ENCODE assay signal across 16 mouse cellular contexts in genomic region chr16:21827581-21827980, GRCm38 (mm10). TPM values are rescaled to one million over a fixed set of nuclear protein-coding genes. Genes with fewer than 3 reads are reported as not detected.
DNase-seq lines count a peak whose midpoint lies in the region; ATAC-seq and TF ChIP-seq lines count a peak whose summit lies in the region.
"Had no signal": no experiment of that assay in that cellular context is flagged by ENCODE, and none has a peak within 500 bp of the region (broad histone marks: within the 10 kb centered on the region; RNA-seq: fewer than 3 reads in every experiment).

No protein-coding gene starts in this region.

- H3K4me2 ChIP-seq in liver, embryonic 15.5 days, result peak overlapping the region; percentile 9; the same call in 1 of the 2 replicates
- peak overlapping the region; percentile 57 for H3K4me2 ChIP-seq in intestine, postnatal 0 days (replicated peaks; ENCODE audit: low read depth)
- H3K4me2 ChIP-seq in liver, postnatal 0 days (ENCODE audit: low read depth, low read length), result peak overlapping the region; percentile 58

- no peaks in the 10 kb centered on the region for H3K27me3 ChIP-seq in liver, embryonic 15.5 days
- no peaks in the 10 kb centered on the region for H3K27me3 ChIP-seq in intestine, postnatal 0 days (replicated peaks; ENCODE audit: control insufficient read depth, insufficient read depth, low read length)
- no peaks in the 10 kb centered on the region for H3K27me3 ChIP-seq in liver, postnatal 0 days (ENCODE audit: insufficient read depth, low read length)

- DNase-seq in liver, result no peak
- DNase-seq in kidney, postnatal 14 days, result peak; percentile 29
- DNase-seq in liver, postnatal 0 days, result no peak
- no peak for DNase-seq in adrenal gland, postnatal 14 days
- DNase-seq in c-Kit-positive CD71-positive TER-119-positive erythroid progenitor cells, embryonic 14.5 days (ENCODE audit: low spot score), result no peak
- no peak for DNase-seq in right cerebral cortex, postnatal 10 days (ENCODE audit: low spot score in 2 of 2)
- DNase-seq: cerebellum, adult 11 months; gastrocnemius, adult 2 months; layer of hippocampus, postnatal 36 days; right cerebral cortex, adult 18-20 months; thymus, postnatal 14 days had no signal

- TF ChIP-seq EP300 in liver, postnatal 0 days (IDR thresholded peaks at IDR 0.05; ENCODE audit: low read depth), result no peak

- peaks cover 13% of the 10 kb centered on the region; the same call in 1 of the 2 replicates for H3K4me1 ChIP-seq in liver, embryonic 15.5 days (replicated peaks)
- H3K4me1 ChIP-seq in intestine, postnatal 0 days (replicated peaks; ENCODE audit: control insufficient read depth, insufficient read depth, low read length), result no peaks in the 10 kb centered on the region; the same call in 1 of the 2 replicates
- no peaks in the 10 kb centered on the region; the same call in 1 of the 2 replicates for H3K4me1 ChIP-seq in liver, postnatal 0 days (ENCODE audit: insufficient read depth)
- H3K4me1 ChIP-seq: heart, embryonic 10.5 days had no signal

- H3K4me3 ChIP-seq in liver, embryonic 15.5 days (replicated peaks), result no peak overlapping the region
- H3K4me3 ChIP-seq in intestine, postnatal 0 days (ENCODE audit: low read depth, low read length), result peak overlapping the region; percentile 38
- H3K4me3 ChIP-seq in liver, postnatal 0 days (ENCODE audit: low read depth, low read length), result peak overlapping the region; percentile 44
- H3K4me3 ChIP-seq: gastrocnemius, adult 2 months; heart, embryonic 10.5 days had no signal

- WGBS in liver, embryonic 15.5 days (ENCODE audit: insufficient replicate concordance), result 52% methylated on average over 4 of the region's 4 CpGs
- 52% methylated on average over 4 of the region's 4 CpGs for WGBS in intestine, postnatal 0 days
- WGBS in liver, postnatal 0 days (ENCODE audit: insufficient replicate concordance), result 50% methylated on average over 4 of the region's 4 CpGs

- no peaks in the 10 kb centered on the region for H3K9me3 ChIP-seq in liver, embryonic 15.5 days (replicated peaks)
- no peaks in the 10 kb centered on the region for H3K9me3 ChIP-seq in intestine, postnatal 0 days (ENCODE audit: control insufficient read depth)
- no peaks in the 10 kb centered on the region for H3K9me3 ChIP-seq in liver, postnatal 0 days (ENCODE audit: low read length)
- H3K9me3 ChIP-seq: G1E; heart, embryonic 10.5 days had no signal

- no peaks in the 10 kb centered on the region for H3K36me3 ChIP-seq in liver, embryonic 15.5 days (replicated peaks)
- no peaks in the 10 kb centered on the region for H3K36me3 ChIP-seq in intestine, postnatal 0 days (ENCODE audit: control insufficient read depth, insufficient read depth)
- H3K36me3 ChIP-seq in liver, postnatal 0 days (replicated peaks; ENCODE audit: insufficient read depth, low read length), result no peaks in the 10 kb centered on the region
- H3K36me3 ChIP-seq: G1E; heart, embryonic 10.5 days had no signal

- no peak overlapping the region for H3K9ac ChIP-seq in liver, embryonic 15.5 days
- no peak overlapping the region for H3K9ac ChIP-seq in intestine, postnatal 0 days (ENCODE audit: low read depth, low read length)
- peak overlapping the region; percentile 55 for H3K9ac ChIP-seq in liver, postnatal 0 days (replicated peaks)

- H3K27ac ChIP-seq in liver, embryonic 15.5 days (replicated peaks), result no peak overlapping the region
- H3K27ac ChIP-seq in intestine, postnatal 0 days (ENCODE audit: low read depth, low read length), result peak overlapping the region; percentile 60
- peak overlapping the region; percentile 66 for H3K27ac ChIP-seq in liver, postnatal 0 days (ENCODE audit: low read depth)
- H3K27ac ChIP-seq: gastrocnemius, adult 2 months; heart, embryonic 10.5 days had no signal

- no peak for ATAC-seq in liver, embryonic 15.5 days (ENCODE audit: insufficient read depth)
- ATAC-seq in intestine, postnatal 0 days, result no peak
- ATAC-seq in liver, postnatal 0 days, result 0 out of 2 replicates have a peak, but pooled peaks have one; percentile 16
- ATAC-seq: forebrain, embryonic 14.5 days had no signal

- TF ChIP-seq CTCF in intestine, postnatal 0 days (IDR thresholded peaks at IDR 0.05; ENCODE audit: low read depth), result 0 out of 2 replicates have a peak, but pooled peaks have one; percentile 6
- TF ChIP-seq CTCF in liver, postnatal 0 days (IDR thresholded peaks at IDR 0.05; ENCODE audit: low read depth), result no peak

RNA-seq across cellular contexts. Expression of gene Map3k13, which starts 33.4 kb away (rescaled TPM):
- 0.38 and 0.53 TPM in 2 replicates for polyA plus RNA-seq in liver, embryonic 15.5 days (2015; fragmentation: Nextera tagmentation; extraction: Ambion mirVana)
- 4.7 and 5.6 TPM in 2 replicates for polyA plus RNA-seq in intestine, postnatal 0 days (2015; fragmentation: Nextera tagmentation; extraction: Ambion mirVana)
- 0.97 and 1.2 TPM in 2 replicates for polyA plus RNA-seq in liver, postnatal 0 days (2015; fragmentation: Nextera tagmentation; extraction: Ambion mirVana)
- 0.94 and 2.0 TPM in 2 replicates for total RNA-seq in adrenal gland, postnatal 14 days (2021)

RNA-seq across cellular contexts. Expression of gene Ehhadh, which starts 40.0 kb away (rescaled TPM):
- 10.5 and 11.3 TPM in 2 replicates for polyA plus RNA-seq in liver, embryonic 15.5 days (2015; fragmentation: Nextera tagmentation; extraction: Ambion mirVana)
- 36.4 and 38.3 TPM in 2 replicates for polyA plus RNA-seq in intestine, postnatal 0 days (2015; fragmentation: Nextera tagmentation; extraction: Ambion mirVana)
- polyA plus RNA-seq in liver, postnatal 0 days (2015; fragmentation: Nextera tagmentation; extraction: Ambion mirVana), result 176 and 215 TPM in 2 replicates
- total RNA-seq in adrenal gland, postnatal 14 days (2021), result 81.5 and 84.5 TPM in 2 replicates
